Mouse (Mus musculus) midbrain, embryonic 13.5 days (tissue): Measurements from ENCODE around the gene Mrpl38. TPM values are rescaled to one million over a fixed set of nuclear protein-coding genes. Genes with fewer than 3 reads are reported as not detected.

Experiments
- ATAC-seq: fragments of 200-750 bp; cut with Nextera tagmentation; 2 replicates; pipeline ENCODE4 v1.8.0; 2017; ENCODE audit warnings: mild to moderate bottlenecking, moderate TSS enrichment, moderate library complexity
- H3K27ac ChIP-seq: fragments of 300-500 bp; sonication (generic); 2 replicates; pipeline ENCODE4 v1.5.1; 2015; ENCODE audit warnings: inconsistent platforms, mild to moderate bottlenecking, moderate library complexity
- H3K27me3 ChIP-seq: fragments of 300-500 bp; sonication (generic); 2 replicates; pipeline ENCODE4 v1.6.1; 2015; ENCODE audit warnings: mild to moderate bottlenecking, inconsistent platforms
- H3K36me3 ChIP-seq: fragments of 300-500 bp; sonication (generic); 2 replicates; pipeline ENCODE4 v1.6.1; 2015; ENCODE audit warnings: mild to moderate bottlenecking, inconsistent platforms
- H3K4me1 ChIP-seq: fragments of 300-500 bp; sonication (generic); replicated peaks from 2 replicates; pipeline ENCODE4 v1.6.1; 2015; ENCODE audit warnings: inconsistent platforms
- H3K4me2 ChIP-seq: fragments of 300-500 bp; sonication (generic); replicated peaks from 2 replicates; pipeline ENCODE4 v1.6.1; 2015; ENCODE audit warnings: moderate library complexity, mild to moderate bottlenecking, inconsistent platforms
- H3K4me3 ChIP-seq: fragments of 300-500 bp; sonication (generic); replicated peaks from 2 replicates; pipeline ENCODE4 v1.5.1; 2015; ENCODE audit warnings: mild to moderate bottlenecking, inconsistent platforms
- H3K9ac ChIP-seq: fragments of 300-500 bp; sonication (generic); replicated peaks from 2 replicates; pipeline ENCODE4 v1.6.1; 2015; ENCODE audit warnings: mild to moderate bottlenecking, inconsistent platforms
- H3K9me3 ChIP-seq: fragments of 300-500 bp; sonication (generic); 2 replicates; pipeline ENCODE4 v1.6.1; 2016; ENCODE audit warnings: mild to moderate bottlenecking, inconsistent platforms
- WGBS: fragments of 180-500 bp; shearing (Covaris S2); methylation state at CpG from one replicate; pipeline ENCODE4 v1.1.7; 2015; 5-methylcytosine and 5-hydroxymethylcytosine counted together
- polyA plus RNA-seq: library from polyadenylated mRNA; unstranded; fragments of >200 nt; fragmentation: Nextera tagmentation; extraction: Ambion mirVana; gene quantifications from 2 replicates; pipeline ENCODE4 v1.2.1, GENCODE M21; 2015

Mrpl38 gene
- polyA plus RNA-seq, 1 experiment from 2014 or later = 78.3 TPM

DNA sequence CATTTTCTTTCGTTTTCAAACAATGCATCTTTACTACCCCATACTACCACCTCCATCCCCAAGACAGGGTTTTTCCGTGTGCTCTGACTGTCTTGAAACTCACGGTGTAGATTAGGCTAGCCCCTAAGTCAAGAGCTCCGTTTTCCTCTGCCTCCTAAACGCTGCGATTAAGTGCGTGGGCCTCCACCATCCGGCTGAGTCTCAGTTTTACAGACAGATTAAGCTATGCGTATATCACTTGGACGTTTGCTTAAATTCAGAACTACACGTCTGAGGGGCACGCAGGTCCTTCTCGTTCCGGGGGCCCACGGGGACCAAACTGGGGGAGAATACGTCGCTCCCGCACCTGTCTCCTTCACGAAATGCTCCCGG is 586 bp downstream of the Mrpl38 start:
- Histone ChIP-seq H3K9ac (peak overlapping the region; percentile 81), H3K4me1 (peaks cover 19% of the 10 kb centered on the region), H3K36me3 (peaks cover 42% of the 10 kb centered on the region), H3K27ac (peak overlapping the region; percentile 58), H3K27me3 (no peaks in the 10 kb centered on the region), H3K4me3 (peak overlapping the region; percentile 71), H3K9me3 (no peaks in the 10 kb centered on the region), H3K4me2 (peak overlapping the region; percentile 79)
- ATAC-seq = no peak
- 1% methylated on average over 20 of the region's 20 CpGs for WGBS

DNA sequence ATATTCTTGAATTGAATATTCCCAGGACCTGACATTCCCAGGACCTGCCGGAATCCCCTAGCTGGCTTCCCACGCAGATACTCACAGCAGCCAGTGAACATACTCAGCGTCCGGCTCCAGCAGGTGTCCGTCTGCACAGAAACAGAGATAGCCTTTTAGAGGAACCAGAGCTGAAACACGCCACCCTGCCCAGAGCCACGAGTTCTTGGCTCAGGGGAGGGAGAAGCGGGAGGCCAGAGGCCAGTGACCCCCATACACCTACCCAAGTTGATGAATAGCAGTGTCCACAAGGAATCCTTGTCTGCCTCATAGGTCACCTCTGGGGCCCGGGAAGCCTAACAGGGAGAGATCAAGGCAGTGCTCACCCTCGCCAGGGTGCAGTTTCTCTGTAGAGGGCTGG is 4.5 kb downstream of the Mrpl38 start:
- Histone ChIP-seq H3K27ac (no peak overlapping the region), H3K4me2 (no peak overlapping the region), H3K4me3 (no peak overlapping the region), H3K27me3 (no peaks in the 10 kb centered on the region), H3K4me1 (peaks cover 42% of the 10 kb centered on the region), H3K36me3 (peaks cover 43% of the 10 kb centered on the region), H3K9me3 (no peaks in the 10 kb centered on the region), H3K9ac (no peak overlapping the region)
- ATAC-seq = no peak
- WGBS = 94% methylated on average over 10 of the region's 10 CpGs

GRCm38 (mm10) chr11:116133497-116133896 is 5.2 kb downstream of the Mrpl38 start:
- Histone ChIP-seq H3K9ac (no peak overlapping the region), H3K27ac (no peak overlapping the region), H3K36me3 (peaks cover 43% of the 10 kb centered on the region), H3K9me3 (no peaks in the 10 kb centered on the region), H3K4me1 (peaks cover 39% of the 10 kb centered on the region), H3K27me3 (no peaks in the 10 kb centered on the region; the same call in 1 of the 2 replicates), H3K4me3 (no peak overlapping the region), H3K4me2 (no peak overlapping the region)
- 86% methylated on average over 5 of the region's 5 CpGs for WGBS
- no peak for ATAC-seq

GRCm38 (mm10) chr11:116132366-116133333 is 6.0 kb downstream of the Mrpl38 start:
- H3K4me3 ChIP-seq = no peak overlapping the region
- ATAC-seq = no peak
- no peaks in the 10 kb centered on the region; the same call in 1 of the 2 replicates for H3K27me3 ChIP-seq

GRCm38 (mm10) chr11:116131349-116132170 is 7.1 kb downstream of the Mrpl38 start:
- peak overlapping the region; percentile 72 for H3K9ac ChIP-seq
- 0 out of 2 replicates have a peak, but pooled peaks have one; percentile 0 for ATAC-seq
- peaks cover 32% of the 10 kb centered on the region for H3K4me1 ChIP-seq
- no peaks in the 10 kb centered on the region for H3K9me3 ChIP-seq
- H3K27ac ChIP-seq = peak overlapping the region; percentile 89
- no peaks in the 10 kb centered on the region; the same call in 1 of the 2 replicates for H3K27me3 ChIP-seq
- WGBS = 84% methylated on average over 15 of the region's 15 CpGs
- peak overlapping the region; percentile 62 for H3K4me2 ChIP-seq
- H3K4me3 ChIP-seq = peak overlapping the region; percentile 53
- peaks cover 43% of the 10 kb centered on the region for H3K36me3 ChIP-seq

More at GRCm38 (mm10) chr11:116132366-116133333, 6.0 kb downstream of the Mrpl38 start:
- no peak overlapping the region for H3K27ac ChIP-seq
- peaks cover 43% of the 10 kb centered on the region for H3K36me3 ChIP-seq
- H3K9me3 ChIP-seq = no peaks in the 10 kb centered on the region
- 88% methylated on average over 16 of the region's 16 CpGs for WGBS
- H3K9ac ChIP-seq = no peak overlapping the region
- peaks cover 34% of the 10 kb centered on the region for H3K4me1 ChIP-seq
- no peak overlapping the region for H3K4me2 ChIP-seq

GRCm38 (mm10) chr11:116130488-116131205 is 8.0 kb downstream of the Mrpl38 start, which contains the start of gene Trim65:
Trim65 (minus strand) TSS chr11:116131128.
- ATAC-seq = peak; percentile 90
- peaks cover 47% of the 10 kb centered on the region for H3K36me3 ChIP-seq
- H3K27me3 ChIP-seq = no peaks in the 10 kb centered on the region; the same call in 1 of the 2 replicates
- peak within 1 kb of the TSS; percentile 62 for H3K4me2 ChIP-seq
- H3K4me1 ChIP-seq = peaks cover 32% of the 10 kb centered on the region
- under 1% methylated on average over 69 of the region's 69 CpGs for WGBS
- peak within 1 kb of the TSS; percentile 89 for H3K27ac ChIP-seq
- peak within 1 kb of the TSS; percentile 53 for H3K4me3 ChIP-seq
- no peaks in the 10 kb centered on the region for H3K9me3 ChIP-seq
- H3K9ac ChIP-seq = peak within 1 kb of the TSS; percentile 72

DNA sequence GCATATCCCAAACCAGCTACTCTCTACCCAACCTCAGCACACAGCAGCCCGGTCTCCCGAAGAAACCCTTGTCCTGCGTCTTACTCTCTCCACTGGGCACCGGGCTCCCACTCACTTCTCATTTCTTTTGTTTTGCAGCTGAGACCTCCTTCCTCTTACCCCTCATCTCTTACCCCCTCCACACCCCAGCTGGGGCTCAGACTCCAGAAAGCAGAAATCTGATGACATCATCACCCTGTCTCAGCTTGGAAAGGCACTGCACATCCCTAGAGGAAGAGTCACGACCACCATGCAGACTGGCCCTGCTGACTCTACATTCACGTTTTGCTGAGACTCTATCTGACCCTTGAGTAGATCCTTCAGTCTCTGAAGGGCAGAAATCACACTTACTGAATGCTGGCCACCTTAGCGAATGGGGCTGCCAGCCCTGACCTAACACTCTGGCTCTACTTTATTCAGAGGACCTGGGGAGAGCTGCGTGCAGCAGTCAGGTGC is 8.6 kb downstream of the Mrpl38 start:
- H3K27me3 ChIP-seq = no peaks in the 10 kb centered on the region; the same call in 1 of the 2 replicates
- peak; percentile 57 for ATAC-seq
- peak overlapping the region; percentile 62 for H3K4me2 ChIP-seq
- H3K36me3 ChIP-seq = peaks cover 45% of the 10 kb centered on the region
- H3K27ac ChIP-seq = peak overlapping the region; percentile 89
- no peaks in the 10 kb centered on the region for H3K9me3 ChIP-seq
- H3K4me1 ChIP-seq = peaks cover 32% of the 10 kb centered on the region
- H3K9ac ChIP-seq = peak overlapping the region; percentile 72
- WGBS = 28% methylated on average over 8 of the region's 8 CpGs
- H3K4me3 ChIP-seq = peak overlapping the region; percentile 53

GRCm38 (mm10) chr11:116129091-116129790 is 9.4 kb downstream of the Mrpl38 start:
- Histone ChIP-seq H3K4me3 (no peak overlapping the region), H3K27me3 (no peaks in the 10 kb centered on the region; the same call in 1 of the 2 replicates), H3K9ac (peak overlapping the region; percentile 72; the same call in 1 of the 2 replicates), H3K9me3 (no peaks in the 10 kb centered on the region), H3K4me1 (peaks cover 32% of the 10 kb centered on the region), H3K36me3 (peaks cover 37% of the 10 kb centered on the region), H3K27ac (no peak overlapping the region), H3K4me2 (peak overlapping the region; percentile 62)
- ATAC-seq = no peak
- 77% methylated on average over 9 of the region's 9 CpGs for WGBS

DNA sequence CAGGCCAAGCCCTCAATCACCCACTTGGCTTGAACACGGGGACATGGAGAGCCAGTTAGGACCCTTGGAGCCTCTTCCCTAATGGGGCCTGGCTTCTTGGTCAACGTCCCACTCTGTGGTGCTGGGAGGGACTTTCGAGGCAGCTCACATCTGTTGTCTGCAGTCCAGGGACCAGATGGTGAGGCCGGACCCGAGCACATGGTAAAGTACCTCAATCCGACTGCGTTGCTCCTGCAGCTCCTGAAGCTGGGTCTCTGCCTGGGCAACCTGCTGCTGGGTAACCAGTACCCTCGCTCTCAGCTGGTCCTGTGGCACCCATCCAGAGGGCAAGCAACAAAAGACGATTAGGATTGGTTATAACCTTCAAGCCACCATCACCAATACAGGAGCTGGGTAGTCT is 10.7 kb downstream of the Mrpl38 start:
- Histone ChIP-seq H3K4me1 (peaks cover 32% of the 10 kb centered on the region), H3K9me3 (no peaks in the 10 kb centered on the region), H3K27me3 (no peaks in the 10 kb centered on the region; the same call in 1 of the 2 replicates), H3K27ac (no peak overlapping the region), H3K4me3 (no peak overlapping the region), H3K9ac (0 out of 2 replicates have a peak overlapping the region, but pooled peaks have one; percentile 10), H3K4me2 (no peak overlapping the region), H3K36me3 (peaks cover 26% of the 10 kb centered on the region)
- ATAC-seq = no peak
- WGBS = 73% methylated on average over 9 of the region's 9 CpGs

DNA sequence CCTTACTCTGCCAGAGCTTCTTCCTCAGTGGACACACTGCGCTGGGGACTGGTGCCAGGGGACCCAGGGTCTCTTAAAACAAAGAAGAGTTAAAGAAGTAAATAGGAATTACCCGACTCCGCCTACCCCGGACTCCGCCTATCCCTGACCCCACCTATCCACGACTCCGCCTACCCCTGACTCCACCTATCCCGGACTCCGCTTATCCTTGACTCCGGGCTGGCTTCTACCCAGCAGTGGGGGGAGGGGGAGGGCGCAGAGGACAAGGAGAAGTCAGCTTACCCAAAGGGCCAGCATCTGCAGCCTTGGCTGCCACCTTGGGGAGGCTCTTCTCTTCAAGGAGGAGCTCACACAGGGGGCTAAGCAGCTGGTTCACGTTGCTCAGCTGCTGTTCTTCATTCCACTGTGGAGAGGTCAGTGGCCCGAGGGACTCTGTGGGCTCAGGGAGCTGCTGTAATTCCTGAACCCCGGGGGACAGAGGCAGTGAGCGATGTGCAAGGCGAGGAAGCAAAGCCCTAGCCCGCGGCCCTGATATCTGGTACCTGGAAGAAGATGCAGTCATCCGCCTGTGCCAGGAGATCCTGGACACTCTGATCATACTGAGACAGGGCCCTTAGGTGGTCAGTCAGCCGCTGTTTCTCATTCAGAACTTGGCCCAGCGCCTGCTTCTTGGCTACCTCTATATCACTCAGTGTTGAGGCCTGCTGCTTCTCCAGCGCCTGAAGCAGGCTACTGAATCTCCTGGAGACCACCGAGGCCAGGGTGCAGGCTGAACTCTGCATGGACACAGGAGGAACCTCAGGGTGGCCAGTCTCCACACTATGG is 11.3 kb downstream of the Mrpl38 start, which contains the start of gene Trim47:
Gene Trim47, minus strand, starts transcription at position 55 of the 825 bp plus-strand sequence.
- Histone ChIP-seq H3K4me1 (peaks cover 32% of the 10 kb centered on the region), H3K9ac (0 out of 2 replicates have a peak within 1 kb of the TSS, but pooled peaks have one; percentile 10), H3K36me3 (peaks cover 20% of the 10 kb centered on the region), H3K4me3 (no peak within 1 kb of the TSS), H3K27me3 (no peaks in the 10 kb centered on the region; the same call in 1 of the 2 replicates), H3K27ac (no peak within 1 kb of the TSS), H3K9me3 (no peaks in the 10 kb centered on the region), H3K4me2 (peak within 1 kb of the TSS; percentile 17; the same call in 1 of the 2 replicates)
- WGBS = 27% methylated on average over 23 of the region's 23 CpGs
- no peak for ATAC-seq
